Mouse (Mus musculus) adrenal gland, adult 2 months (tissue): ENCODE measurements at regions not wholly inside any gene's neighbourhood (a gene's known extent, or its start where the extent isn't known, plus 50 kb on each side); places are given as distances from the start of the nearest gene placed in this dataset.
A peak's percentile ranks its signal among the peaks of the same experiment; 100 is the strongest.

Source experiments
- DNase-seq: peaks from one replicate; pipeline ENCODE4 v3.0.0; 2021

DNA sequence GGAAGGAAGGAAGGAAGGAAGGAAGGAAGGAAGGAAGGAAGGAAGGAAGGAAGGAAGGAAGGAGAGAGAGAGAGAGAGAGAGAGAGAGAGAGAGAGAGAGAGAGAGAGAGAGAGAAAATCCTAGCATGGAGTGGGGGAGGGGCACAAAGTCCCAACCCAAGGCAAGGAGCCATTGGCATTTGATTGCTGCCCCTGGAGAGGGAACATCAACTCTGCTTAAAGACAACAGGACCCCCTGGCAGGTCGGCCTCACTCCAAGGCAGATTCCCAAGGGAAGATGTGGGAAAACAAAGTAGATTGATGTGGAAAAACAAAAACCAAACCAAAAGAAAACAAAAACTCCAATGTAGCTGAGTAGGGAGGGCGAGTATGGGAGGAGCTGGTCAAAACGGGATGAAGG, 49.9 kb upstream of the Fzd10 start:
- no peak for DNase-seq

DNA sequence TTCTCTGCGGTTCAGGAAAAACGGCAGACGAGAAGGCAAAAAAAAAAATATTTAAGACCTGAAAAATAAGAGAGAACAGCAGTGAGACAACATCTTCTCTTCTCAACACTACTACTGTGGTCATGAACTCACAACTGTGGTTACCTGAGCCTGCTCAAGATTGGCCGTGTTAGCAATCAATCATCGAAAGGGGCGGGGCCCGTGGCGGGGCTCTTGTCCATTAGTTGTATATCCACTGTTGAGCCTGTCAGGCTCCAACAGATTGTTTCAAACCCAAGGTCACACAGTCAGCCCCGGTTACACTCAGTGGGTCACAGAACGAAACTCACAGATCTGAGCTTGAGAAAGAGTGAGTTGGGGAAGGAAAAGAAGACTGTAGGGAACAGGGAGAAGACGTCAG, 50.8 kb upstream of the Fzd10 start:
- DNase-seq = no peak

DNA sequence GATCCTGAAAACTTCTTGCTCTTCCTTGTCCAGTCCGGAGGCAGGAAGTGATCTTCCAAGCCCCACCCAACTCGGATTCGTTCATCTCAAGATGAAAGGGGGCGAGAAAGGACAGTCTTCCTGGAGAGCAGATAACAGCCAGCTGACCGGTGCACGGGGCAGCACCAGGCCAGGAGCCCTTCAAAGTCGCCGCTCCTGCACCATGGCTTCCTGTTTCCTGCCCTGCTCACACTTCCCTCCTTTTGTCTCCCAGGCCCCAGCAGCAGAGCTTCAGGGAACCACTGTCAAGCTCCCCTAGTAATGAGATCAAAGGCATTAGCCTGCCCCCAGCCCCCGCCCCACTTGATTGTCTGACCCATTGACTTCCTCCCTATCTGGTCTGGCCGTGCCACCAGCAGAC, 58.6 kb upstream of the Fzd10 start:
- DNase-seq = peak; percentile 6

DNA sequence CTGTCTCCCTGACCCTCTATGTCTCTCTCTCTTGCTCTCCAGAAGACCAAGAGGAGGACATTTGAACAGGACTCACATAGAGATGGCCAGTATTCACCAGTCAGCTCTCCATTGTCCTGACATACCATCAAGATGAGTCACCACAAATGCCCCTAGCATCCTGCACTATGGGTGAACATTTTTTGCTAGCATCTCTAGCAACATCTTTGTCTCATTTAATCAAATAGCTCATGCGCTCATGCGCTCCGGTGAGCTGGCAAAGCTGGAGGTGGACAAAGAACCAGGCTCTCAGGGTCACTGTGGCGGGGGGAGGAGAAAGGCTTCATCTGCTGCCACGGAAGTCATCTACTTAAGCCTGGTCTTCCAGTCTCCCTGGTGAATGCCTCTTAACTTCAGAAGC, 62.0 kb upstream of the Fzd10 start:
- no peak for DNase-seq

GRCm38 (mm10) chr5:128537218-128537617, 63.4 kb upstream of the Fzd10 start:
- DNase-seq = no peak

- no peak for DNase-seq
Observed at GRCm38 (mm10) chr5:128536393-128536792, 64.3 kb upstream of the Fzd10 start.

DNA sequence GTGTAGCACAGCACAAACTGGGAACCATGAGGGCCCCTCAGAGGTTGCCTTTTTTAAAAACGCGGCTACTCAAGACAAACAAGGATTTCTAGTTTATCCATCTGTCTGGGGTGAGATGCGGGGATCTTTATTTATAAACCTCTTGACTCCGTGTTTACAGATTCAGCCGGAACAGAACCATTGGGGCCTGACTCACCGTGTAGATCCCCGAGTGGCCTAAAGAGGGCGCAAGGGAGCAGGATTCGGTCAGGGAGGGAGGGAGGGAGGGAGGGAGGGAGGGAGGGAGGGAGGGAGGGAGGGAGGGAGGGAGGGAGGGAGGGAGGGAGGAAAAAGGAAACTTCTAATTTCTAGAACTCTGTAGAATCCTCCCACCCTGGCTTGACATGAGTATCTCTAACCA, 73.4 kb upstream of the Fzd10 start:
- DNase-seq = peak; percentile 45

GRCm38 (mm10) chr5:128526432-128526831, 74.2 kb upstream of the Fzd10 start:
- no peak for DNase-seq

DNA sequence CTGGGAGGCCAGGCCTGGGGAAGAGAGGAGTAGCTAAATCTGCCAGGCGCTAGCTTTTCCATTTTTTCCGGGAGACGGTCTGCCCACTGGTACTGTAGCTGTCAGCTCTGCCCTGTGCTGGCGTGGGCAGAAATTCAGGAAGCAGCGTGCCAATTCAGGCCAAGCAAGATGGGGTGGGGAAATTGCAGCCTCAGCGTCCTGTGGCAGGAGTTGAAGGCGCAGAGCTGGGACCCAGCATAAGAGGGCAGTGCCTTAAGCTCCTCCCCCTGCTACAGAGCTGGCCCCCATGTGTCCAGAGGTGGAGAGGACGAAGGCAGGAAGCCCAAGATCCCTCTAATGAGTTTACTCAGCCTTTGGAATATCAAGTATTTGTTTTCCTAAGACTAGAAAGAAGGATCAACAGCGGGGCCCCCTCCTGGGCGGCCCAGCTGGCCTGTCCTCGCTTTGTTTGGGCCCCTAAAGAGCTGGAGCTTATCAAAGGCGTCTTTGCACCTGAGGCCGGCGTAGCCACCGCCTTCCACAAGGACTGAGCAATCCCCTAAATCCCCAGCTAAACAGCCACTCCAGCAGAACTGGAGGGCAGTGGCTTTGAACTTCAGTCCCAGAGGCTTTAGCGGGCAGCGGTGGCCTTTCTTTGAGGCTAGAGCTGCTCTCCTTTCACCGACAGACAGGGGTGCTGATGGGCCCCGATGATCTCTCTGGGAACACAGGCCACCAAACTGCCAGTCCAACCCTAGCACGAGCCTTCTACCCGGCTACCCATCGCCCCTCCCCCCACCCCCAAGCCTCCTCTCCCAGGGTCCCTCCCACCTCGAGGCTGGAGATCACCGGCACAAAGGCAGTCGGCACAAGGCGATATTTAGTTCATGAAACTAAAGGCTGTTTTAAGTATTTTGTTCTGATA, 76.0 kb upstream of the Fzd10 start:
- no peak for DNase-seq

- peak; percentile 12 for DNase-seq
Observed at GRCm38 (mm10) chr5:128522667-128523066, 78.0 kb upstream of the Fzd10 start.

DNA sequence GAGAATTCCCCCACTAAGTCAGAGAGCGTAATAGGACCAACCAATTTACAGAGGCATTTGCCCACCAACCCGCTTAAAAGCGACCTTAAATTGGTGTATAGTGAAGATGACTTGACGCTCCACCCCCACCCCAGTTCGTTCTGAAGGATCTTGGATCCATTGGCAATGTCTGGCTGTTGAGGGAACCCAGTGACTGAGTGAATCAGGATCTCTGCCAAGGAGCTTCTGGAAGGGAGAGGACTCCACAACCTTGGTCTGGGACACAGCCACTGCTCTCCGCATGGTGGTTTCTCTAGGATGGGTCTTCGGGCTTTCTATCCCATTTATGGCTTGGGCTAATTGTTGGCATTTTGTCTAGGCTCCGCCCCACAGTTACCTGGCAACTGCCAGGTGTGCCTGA, 83.3 kb upstream of the Fzd10 start:
- DNase-seq = peak; percentile 4

DNA sequence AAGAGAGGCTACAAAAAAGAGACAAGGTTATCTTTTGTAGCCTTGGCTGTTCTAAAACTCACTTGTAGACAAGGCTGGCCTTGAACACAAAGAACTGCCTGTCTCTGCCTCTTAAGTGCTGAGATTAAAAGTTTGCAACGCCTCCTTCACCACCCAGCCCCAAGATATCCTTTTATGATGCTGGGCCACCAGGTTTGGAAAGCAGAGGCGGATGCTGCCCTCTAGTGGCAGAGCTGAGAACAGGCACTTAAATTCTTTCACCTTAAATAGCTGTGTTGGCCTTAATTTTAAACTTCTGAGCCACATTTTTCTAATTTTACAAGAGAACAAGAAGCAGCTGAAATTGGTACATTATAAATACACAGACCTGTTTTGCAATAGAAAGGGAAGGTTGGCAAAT, 82.5 kb upstream of the Tmem132d start:
- peak; percentile 9 for DNase-seq

GRCm38 (mm10) chr5:128513261-128513660, 80.4 kb upstream of the Tmem132d start:
- no peak for DNase-seq

DNA sequence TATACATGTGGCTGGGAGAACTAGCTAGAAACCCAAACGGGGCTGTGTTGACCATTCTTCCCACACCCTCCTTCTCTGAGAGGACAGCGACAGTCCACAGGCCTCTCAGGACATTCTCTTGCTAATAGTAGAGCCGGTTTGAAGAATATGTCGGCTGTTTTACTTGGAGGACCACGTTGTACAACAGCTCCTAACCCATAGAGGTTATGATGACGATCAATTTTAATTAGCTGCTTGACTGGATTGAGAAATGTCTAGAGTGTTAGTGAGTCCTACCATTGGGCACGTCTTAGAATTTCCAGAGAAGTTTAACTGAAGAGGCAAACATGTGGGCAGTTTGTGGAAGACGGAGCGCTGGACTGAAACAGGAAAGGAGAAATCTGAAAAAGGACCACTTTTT, 79.7 kb upstream of the Tmem132d start:
- no peak for DNase-seq

DNA sequence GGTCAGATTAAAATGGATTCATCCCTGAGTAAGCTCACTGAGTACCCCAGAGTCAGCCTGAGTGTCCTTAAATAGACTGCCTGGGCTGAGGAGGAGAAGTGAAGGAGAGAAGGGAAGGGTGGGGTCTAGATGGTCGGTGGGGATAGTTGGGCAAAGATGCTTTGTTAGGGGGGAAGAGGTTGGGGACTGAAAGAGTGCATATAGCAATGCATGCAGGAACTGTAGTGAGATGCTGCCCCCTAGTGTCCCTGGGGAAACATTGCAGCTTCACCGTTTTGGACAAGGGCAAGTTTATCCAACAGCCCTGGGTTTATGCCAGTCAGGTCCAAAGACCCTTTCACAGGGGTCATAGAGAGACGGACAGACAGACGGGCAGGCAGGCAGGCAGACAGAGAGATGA, 71.6 kb upstream of the Tmem132d start:
- DNase-seq = peak; percentile 17

- DNase-seq = no peak
Observed at GRCm38 (mm10) chr5:128499488-128499887, 66.6 kb upstream of the Tmem132d start.

GRCm38 (mm10) chr5:128499033-128499432, 66.2 kb upstream of the Tmem132d start:
- DNase-seq = no peak

GRCm38 (mm10) chr5:128492541-128492940, 59.7 kb upstream of the Tmem132d start:
- DNase-seq = no peak

GRCm38 (mm10) chr5:128491155-128491554, 58.3 kb upstream of the Tmem132d start:
- DNase-seq = no peak

GRCm38 (mm10) chr5:128488872-128489580, 56.1 kb upstream of the Tmem132d start:
- DNase-seq = no peak

GRCm38 (mm10) chr5:128487371-128487770, 54.5 kb upstream of the Tmem132d start:
- DNase-seq = no peak

DNA sequence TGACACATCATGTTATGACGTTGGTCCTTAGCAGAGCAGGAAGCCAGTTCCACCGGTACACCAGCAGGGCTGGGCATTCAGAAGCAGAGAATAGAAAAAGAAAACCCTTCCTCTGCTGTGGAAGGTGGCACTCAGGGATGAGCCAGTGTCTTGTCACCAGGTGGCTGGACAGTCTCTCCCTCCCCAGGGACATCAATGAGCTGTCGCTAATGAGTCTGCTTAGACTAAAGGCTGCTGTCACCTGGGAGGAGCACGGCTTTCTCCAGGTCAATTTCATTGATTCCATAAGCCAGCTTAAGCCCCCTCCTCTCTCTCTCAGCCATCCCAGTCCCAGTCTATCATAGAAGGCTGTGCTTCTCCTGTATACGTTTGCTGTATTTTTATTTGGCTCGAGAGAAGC, 51.2 kb upstream of the Tmem132d start:
- DNase-seq = no peak

DNA sequence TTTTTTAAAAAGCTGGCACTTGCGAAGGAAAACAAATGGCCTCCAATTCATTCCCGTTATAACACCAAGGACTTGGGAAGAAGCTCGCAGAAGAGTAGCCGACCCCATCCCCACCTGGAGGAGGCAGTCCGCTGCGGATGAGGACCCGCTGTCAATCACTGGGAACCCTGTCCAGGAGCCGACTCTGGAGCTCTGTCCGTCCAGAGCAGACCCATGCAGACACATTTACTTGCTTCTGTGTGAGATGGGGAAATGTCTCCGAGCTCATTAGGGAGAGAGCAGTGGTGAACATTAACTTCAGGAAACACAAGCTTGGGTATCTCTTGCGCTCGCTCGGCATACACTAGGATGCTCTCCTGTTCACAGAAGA, 50.5 kb upstream of the Tmem132d start:
- no peak for DNase-seq
